Mouse (Mus musculus) naive thymus-derived CD4-positive, alpha-beta T cell, adult 2 months (primary cell): ENCODE data around the gene Mybphl.

Experiments
- DNase-seq: peaks from one replicate; pipeline ENCODE4 v3.0.0-alpha.2; 2011; ENCODE audit warnings: low read depth

Mybphl gene

DNA sequence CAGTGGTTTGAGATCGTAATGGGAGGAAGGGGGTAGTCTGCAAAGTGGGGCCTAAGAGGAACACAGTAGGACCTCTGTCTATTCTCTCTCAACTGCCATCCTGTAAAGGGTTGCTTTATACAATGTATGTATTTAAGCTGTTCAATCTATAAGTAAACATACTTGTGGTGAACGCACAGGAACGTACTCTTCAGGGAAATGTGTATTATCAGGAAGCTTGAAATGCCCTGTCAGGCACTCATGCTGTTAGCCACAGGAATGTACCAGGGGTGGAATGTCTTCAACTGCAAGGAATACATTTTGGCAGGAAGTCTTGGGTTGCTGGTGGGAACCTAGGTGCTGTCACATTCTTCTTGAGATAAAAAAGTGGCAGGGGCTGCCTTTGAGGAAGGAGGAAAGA is 8.0 kb downstream of the Mybphl start:
- no peak for DNase-seq

DNA sequence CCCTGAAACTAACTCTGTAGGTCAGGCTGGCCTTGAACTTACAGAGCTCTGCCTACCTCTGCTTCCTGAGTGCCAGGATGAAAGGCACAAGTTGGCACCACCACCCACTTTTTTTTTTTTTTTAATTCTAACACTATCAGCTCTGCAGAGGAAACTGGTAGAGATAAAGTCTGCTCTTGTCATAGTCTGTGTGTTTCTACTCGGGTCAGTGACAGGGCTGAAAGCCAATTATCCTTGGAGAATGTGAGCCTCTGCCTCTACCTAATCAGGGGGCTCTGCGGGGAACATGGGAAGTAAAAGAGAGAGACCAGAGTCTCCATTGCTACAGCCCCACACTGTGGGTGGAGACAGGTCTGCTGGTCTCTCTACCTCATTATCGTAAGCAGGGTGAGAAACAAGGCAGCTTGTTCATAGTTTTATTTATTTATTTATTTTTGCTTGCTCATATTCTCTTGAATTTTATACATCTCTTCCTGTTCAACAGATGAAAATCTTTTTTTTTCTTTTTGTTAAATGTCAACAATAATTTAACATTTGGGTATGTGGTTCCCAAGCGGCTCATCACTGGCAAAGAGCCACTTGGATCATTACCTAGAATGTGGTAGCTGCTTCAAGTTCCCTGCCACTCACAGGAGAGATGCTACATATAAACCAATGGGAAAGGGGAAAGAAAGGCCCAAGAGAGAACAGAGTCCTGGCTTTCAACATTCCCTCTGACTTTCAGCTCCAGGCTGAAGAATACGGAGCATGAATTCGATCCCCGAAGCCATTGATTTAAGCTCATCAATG is 14.4 kb downstream of the Mybphl start:
- no peak for DNase-seq

DNA sequence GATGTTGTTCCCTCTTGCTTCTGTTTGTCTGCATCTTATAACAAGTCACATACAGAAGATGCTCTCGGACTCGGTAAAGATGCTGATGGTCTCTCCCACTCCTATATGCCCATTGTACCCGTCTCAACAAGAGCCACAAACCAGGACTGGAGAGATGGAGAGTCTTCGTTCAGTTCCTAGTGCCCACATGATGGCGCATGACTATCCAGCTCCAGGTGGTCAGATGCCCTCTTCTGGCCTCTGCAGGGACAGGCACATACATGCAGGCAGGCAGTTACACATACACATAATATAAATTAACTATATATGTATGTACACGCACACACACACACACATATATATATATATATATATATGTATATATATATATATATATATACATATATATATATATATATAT is 16.0 kb downstream of the Mybphl start:
- peak; percentile 25 for DNase-seq

DNA sequence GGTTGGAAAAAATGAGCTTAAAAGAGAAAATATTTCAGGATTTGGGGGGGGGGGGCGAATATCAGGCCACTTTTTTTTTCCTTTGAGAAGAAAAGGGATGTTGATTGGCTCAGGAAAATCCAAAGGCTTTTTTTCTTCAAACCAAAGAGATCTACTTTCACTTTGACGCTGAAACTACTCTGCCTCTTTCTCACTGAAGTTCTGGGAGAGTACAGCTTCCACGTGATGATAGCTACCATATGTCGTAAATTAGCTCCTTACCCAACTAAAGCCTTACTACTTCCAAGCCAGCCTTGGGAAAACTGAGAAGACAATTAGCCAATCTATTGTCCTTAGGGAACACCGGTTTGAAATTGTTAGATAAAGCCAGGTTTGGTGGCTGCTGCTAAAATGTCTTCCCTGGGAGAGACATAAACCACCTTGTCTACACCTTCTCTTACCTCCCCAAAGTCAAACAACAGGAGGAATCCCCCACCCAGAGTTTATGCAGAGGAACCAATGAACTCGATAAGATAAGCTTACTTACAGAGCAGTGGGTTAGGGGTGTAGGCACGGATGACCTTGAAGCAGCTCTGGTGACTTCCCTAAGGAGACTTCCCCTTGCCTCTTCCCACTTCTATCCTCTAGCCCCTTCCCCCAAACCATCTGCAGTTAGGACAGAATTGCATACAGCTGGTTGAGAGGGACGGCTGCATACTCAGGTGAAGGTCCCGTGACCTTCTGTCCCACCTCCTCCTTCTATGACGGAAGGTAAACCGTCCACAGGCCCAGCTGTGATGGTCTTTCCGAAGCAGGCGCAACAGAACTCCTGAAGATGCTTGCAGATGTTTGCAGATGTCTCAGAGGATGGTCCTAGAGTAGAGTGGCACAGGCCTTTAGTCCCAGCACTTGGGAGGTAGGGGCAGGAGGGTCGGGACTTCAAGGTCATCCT is 17.5 kb downstream of the Mybphl start:
- peak; percentile 58 for DNase-seq

DNA sequence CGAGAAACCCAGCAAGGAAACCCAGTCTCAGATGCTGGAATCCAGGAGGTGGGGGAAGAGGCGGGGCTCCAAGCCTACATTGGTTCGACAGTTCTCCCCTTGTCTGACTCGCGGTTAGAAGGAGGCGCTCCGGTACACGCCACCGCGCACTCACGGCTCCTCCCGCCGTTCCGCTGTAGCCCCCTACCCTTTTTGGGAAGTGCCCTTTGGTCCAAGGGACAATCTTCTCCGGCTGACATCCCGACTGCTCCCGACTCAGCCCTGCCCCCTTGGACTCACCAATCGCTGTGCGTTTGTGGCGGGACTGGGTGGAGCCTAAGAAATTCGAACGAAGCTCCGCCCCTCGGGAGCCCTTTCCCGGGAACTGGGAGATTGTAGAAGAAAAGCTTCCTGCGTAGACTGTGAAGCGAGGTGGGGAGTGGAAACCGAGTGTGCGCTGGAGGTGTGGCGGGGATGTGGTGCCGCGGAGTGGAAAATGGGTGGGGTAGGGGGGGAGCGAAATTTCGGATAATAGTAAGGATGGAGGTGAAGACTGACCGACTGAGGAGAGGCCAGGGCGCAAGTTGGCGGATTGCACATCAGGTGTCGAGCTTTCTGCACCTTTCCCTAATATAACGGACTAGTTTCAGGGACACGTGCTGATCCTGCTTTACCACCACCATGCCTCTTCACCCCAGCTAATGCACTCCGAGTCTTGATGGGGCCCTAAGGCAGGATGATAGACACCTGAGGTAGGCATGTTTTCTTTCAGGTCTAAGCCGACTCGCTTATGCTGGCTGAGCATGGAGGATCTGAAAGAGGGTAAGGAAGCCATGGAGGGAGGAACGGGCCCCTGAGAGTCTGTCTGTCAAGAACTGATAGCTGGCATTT is 19.0 kb downstream of the Mybphl start, which contains the start of gene Psrc1:
Gene Psrc1 (plus strand): TSS at position 355 of the 870 bp plus-strand sequence.
- DNase-seq, result peak; percentile 59

DNA sequence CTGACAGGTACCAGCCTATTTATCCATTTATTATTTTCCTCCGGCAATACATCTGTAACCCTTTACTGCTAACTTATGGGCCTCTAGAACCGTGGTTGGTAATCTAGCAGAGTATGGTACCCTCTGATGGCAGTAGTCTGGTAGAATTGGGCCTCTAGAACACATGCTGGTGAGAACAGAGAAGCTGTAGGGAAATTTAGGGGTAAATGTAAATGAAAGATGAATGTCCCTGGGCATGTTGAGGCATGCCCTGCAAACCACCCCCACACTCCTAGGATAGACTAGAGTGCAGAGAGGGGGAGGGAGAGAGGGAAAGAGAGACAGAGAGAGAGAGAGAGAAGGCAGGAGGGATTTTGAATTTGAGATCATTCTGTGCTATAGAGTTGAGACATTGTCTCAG is 19.7 kb downstream of the Mybphl start:
- no peak for DNase-seq

DNA sequence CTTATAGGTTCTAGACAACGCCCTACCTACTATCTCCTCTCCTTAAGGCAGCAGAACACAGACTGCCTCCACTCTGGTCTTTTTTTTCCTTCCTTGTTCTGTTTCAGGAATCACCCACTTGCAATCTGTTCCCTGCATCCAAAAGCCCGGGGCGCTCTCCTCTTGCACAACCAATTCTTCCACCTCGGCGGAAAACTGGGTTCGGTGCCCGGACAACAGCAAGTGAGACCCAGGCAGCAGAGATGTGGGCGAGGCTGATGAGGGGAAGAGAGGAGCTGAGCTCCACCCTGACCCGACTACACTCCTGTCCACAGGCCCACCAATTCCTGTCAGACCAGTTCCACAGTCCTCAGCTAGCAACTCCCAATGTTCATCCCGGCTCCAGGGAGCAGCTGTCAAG is 21.5 kb downstream of the Mybphl start:
- no peak for DNase-seq

DNA sequence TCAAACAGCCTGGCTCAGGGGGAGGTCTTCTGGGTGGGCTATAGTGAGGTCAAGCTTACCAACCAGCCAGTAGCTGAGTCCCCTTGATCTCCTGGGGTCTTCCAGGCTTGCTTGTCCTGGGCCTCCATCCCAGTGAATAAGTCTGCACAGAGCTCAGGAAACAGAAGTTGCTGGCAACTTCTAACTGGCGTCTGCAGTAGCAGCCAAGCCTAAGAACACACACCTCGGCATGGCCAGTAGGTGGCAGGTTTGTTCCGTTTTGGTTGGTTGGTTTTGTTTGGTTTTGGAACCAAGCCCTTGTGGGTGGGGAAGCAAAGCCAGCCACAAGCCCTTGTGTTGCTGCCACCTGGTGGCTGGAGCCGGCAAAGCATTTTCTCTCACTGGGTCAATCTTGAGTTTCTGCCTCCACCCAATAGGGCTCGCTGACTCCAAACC is 24.4 kb downstream of the Mybphl start:
- DNase-seq, result peak; percentile 98

DNA sequence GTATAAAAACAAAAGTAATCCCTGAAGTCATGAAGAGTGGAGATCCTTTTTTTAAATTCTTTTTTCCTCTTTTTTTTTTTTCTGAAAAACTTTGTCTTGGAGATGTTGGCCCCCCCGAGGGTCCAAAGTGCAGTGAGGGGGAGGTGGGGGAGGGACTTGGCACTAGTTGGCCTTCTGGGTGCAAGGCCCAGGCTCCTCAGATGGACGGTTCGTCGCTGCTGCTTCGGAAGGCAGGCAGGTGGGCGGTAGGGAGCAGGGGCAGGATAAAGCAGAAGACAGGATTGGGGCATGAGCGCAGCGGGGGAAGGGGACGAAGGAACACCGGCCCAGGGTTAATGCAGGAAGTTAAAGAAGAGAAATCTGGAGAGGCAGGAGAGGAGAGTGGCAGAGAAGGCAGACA is 27.6 kb downstream of the Mybphl start:
- DNase-seq, result no peak

DNA sequence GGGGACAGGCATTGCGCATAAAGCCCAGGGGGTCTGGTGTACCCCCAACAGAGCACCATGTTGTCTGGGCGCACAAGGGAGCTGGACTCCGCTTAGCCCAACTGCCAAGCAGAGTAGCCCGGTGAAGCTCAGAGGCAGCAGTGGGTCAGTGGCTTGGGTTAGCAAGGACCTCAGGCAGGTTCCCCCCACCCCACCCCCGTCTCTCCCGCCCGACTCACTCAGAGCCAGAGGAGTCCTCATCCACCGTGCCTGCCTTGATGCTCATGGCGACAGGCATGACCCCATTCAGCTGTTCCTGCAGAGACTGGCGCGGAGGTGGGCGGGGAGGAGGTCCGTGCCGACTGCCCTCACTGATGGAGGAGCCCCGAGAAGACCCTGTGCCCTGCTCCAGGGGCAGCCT is 28.1 kb downstream of the Mybphl start:
- no peak for DNase-seq

DNA sequence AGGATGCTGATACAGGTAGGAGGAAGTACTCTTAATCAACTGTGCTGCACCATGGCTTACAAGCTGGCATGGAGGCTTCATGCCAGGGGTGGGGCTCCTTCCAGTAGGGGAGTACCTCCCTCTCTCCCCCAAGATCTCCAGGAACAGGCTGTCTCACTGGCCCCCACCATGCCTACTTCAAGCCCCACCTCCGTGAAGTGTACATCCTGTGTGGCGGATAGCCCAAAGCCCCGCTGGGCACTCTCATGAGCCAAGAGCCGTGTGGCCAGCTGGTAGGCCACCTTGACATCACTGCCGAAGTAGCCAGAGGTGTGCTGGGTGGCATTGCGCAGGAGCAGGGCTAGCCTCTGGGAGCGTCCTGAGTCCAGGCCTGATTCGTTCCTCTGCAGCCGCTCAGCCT is 33.6 kb downstream of the Mybphl start:
- no peak for DNase-seq

DNA sequence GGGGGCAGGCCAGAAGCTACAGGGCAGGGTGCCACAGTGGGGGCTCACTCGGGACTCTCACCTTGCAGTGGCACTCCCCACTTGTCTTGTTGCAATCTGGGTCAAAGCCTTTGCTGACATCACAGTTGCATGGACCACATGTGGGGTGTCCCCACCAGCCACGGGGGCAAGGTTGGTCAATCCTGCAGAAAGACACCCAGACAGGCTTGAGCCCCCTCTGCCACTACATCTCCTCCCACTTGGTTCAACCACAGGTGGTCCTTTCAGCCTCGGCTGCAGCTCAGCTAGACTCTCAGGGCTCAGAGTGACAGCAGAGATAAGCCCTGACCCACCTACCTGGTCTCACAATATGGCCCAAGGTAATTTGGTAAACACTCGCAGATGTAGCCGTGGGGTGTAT is 35.7 kb downstream of the Mybphl start:
- DNase-seq, result no peak

DNA sequence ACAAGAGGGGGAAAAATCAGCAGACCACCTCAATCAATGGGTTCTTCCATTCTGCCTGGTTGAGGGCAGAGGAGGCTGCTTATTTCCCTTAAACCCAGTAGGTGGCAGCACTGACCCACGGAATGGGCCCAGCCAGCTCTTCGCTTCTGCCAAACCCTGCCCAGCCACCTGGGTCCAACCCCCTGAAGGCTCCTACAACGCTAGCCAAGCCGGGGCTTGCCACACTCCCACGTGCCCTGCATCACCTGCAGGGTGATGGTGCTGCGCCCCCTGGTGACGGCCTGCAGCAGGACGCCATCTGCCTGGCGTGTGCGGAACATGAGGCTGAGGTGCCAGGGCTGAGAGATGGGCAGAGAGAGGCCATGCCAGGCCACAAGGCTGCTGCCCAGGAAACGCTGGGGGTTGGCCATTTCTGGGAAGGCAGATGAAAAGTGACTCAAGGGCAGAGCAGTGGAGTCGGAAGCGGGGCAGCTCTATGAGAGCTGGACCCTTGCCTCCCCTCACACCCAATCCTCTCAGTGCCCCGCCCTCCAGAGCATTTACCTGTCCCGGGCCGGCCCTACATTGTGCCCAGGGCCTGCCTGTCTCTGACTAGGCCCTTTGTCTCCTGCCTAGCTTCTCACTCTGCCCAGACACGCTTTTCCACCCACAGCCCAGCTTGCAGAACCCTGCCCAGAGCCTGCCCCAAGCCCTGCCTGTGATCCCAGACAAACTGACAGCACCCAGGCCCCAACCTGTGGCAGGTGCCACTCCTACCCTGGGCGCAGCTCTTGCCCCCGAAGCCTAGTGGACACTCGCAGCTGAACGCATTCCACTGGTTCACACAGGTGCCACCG is 37.2 kb downstream of the Mybphl start:
- peak; percentile 95 for DNase-seq

DNA sequence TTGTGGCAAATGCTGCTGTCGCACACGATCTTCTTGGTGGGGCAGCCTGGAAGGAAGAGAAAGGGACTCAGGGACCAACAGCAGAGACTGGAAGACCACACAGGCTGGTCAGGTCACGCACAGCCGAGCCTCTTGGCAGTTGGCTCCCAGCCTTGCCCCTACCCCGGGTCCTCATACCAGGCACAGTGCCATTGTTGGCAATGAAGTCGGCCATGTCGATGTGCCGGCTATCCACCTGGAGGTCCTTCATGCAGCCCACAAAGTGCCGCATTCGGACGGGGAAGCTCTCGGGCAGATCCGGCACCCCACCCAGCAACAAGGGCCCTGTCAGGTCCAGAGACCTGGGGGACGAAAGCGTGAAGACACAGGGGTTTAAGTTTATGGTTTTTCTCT is 37.8 kb downstream of the Mybphl start:
- no peak for DNase-seq

DNA sequence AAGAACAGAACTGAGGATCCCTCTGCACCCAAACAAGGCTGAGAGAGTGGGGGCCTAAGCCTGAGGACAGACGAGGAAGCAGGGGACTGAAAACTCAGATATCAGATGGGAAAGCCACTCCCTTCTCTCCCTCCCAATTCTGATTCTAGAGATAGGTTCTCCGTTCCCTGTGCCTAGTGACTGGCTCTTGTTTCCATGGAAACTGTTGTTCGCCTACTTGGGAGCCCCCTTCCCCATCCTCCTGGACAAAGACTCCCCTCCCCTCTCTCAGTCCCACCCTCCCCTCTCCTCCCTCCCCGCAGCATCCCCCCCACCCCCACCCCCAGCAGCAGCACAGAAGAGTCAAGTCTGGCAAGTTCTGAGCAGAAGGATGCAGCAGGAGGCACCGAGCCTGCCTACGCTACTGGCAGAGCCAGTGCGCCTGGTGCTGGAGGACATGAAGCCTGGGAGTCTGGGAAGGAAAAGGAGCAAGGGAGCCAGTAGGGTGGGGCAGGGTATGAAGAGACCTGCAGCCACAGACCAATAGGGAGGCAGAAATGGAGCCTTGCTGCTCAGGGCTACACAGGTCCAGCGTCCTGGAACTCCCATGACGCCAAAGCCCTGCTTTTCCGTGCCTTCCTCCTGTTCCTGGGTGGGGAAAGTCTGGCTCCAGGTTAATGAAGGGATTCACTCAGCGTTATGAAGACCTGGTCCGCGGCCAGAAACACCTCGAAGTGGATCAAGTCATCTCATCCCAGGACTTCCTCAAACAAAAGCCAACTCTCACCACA is 41.0 kb downstream of the Mybphl start:
- DNase-seq, result no peak

DNA sequence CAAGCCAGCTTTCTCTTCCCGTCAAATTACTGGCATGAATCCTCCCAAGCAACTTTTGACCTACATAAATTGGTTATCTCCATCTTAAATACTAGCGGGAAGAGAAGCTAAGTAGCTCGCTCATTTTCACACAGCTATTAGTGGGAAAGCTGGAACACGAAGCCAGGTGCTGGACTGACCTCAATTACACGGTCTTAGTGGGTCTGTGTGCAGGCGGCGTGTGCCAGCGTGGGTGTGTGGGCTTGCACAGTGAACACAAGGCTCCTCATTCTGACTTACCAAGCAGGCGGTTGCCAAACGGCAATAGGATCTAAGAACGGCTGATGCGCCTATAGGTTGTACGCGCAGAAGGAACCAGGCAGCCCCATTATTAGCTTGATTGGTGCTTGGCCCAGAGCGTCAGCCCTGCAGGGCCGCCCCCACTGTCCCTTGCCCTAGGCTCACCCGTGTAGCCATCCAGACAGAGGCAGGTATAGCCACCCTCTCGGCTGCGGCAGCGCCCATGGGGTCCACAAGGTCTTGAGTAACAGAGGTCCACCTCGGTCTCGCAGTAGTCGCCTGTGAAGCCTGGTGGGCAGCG is 41.7 kb downstream of the Mybphl start:
- no peak for DNase-seq

DNA sequence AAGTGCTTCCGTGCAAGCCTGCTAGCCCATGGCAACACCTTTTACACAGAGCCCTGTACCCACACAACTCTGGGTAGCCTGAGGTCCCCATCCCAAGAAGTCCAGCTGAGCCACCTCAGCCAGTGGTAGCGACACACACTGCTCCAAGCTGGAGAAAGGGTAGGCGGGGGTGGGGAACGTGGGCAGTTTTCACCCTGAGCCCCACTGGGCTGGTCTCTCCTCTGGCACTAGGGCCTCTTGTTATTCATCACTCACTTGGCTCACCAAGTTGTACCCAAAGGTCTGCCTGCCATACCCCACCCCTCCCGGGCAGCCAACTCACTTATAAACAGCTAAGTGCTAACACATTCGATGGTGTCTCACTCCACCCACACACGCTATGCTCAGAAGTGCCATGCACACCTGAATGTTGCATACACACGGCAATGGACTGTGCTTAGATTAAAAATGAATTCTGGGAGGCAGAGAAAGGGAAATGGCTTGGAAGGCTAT is 43.9 kb downstream of the Mybphl start:
- no peak for DNase-seq

DNA sequence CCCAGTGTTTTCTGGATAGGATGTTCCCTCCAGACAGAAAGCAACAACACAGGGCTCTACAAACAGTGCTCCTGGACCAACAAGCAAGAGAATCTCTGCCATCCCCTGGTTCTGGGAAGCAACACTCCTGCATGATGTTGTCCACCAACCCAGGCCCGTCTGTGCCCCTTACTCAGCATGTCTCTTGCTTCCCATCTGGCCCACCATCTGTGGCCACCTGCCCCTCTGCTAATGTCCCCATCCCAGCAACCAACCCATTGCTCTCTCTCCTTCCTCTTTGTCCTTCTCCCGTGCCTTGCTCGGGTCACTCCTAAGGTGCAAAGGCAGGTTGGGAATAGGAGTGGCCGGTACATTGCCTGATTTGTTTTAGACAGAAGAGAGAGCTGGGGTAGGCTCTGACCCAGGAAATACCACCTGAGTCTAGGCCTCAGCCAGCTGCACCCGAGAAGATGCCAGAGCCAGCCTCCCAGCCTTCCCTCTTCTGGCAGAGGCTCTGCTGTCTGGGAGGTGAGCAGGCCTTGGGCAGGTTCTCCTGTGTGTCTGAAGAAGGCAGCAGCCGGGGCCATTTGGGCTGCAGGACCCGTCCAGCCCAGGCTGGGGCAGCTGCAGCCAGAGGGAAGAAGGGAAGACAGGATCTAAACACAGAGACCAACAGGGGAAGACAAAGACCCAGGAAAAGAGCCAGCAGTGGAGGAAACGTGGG is 45.1 kb downstream of the Mybphl start:
- DNase-seq, result no peak

DNA sequence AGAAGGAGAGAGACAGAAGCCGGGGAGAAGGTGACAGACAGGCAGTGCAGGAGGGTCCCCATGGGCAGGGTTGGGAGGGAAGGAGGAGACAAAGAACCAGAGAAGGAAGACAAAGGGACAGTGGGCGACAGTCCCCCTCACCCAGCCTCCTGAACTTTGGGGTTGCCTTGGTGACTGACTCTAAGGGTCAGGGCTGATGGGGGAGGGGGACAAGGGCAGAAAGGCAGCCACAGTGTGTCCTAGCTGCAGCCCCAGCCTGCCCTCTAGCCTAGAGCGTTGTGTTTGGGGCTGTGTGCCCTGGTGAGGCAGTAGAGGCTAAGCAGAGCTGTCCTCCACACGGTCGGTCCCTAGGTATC is 45.6 kb downstream of the Mybphl start:
- no peak for DNase-seq
